Mouse (Mus musculus): ENCODE measurements around the gene Stag2.

The Stag2 gene

GRCm38 (mm10) chrX:42215742-42216141, 66.6 kb downstream of the Stag2 start:
- DNase-seq (ENCODE audit: extremely low spot score, low spot score), result no peak

GRCm38 (mm10) chrX:42250342-42250741, 101.2 kb downstream of the Stag2 start:
- DNase-seq (ENCODE audit: extremely low spot score, low spot score), result no peak

- no peak for DNase-seq (ENCODE audit: extremely low spot score, low spot score)
Observed at GRCm38 (mm10) chrX:42272713-42273112, 123.6 kb downstream of the Stag2 start.

GRCm38 (mm10) chrX:42290215-42290614, 141.1 kb downstream of the Stag2 start:
- no peak for DNase-seq (ENCODE audit: extremely low spot score, low spot score)

DNA sequence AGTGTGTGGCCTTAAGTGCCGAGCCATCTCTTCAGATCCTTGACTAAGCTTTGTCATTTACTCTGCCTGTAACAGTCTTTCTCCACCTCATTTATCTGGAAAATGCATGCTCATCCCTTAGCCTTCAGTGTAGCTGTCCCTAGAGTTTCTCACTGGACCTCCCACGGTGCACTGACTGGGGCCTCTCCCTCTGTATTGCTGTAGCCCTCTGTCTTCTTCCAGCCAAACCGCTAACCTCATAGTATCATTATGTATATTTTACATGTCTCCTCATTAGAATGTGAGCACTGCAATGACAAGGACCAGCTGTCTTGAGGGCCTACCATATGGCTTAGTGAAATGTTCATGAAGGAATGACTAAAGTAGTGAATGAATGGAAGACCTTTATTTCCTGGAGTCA, 166.1 kb downstream of the Stag2 start:
- DNase-seq (ENCODE audit: extremely low spot score, low spot score), result no peak

- DNase-seq (ENCODE audit: extremely low spot score, low spot score), result peak; percentile 13
Observed at GRCm38 (mm10) chrX:42320424-42320823, 171.3 kb downstream of the Stag2 start.

DNA sequence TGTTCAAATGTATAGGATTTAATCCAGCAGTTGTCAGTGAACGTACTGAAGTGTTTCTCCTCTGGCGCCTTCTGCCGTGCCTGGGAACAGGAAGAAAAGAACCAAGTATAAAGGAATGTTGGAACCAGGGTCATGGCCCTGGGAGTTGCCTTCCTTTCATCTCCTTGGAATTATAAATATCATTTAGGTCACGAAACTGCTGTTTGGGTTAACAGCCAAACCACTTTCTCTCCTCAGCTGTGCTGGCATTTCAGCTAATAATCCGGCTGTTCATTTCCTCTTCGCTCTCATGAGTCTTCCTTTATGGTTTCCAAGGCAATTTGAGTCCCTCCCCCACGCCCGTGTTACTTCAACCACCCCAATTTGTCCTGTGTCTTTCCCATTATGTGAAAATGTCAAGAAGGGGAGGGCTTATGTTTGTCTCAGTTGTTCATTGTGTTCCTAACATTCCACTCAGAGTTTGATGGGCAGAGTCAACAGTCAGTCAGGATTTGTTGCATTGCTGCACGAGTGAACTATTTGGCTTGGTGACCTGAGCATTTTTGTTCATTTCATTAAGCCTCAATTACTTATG, 172.2 kb downstream of the Stag2 start:
- peak; percentile 13 for DNase-seq (ENCODE audit: extremely low spot score, low spot score)

- no peak for DNase-seq (ENCODE audit: extremely low spot score, low spot score)
Observed at GRCm38 (mm10) chrX:42324848-42325247, 175.7 kb downstream of the Stag2 start.
